Mouse (Mus musculus) embryonic facial prominence, embryonic 14.5 days (tissue): ENCODE results near the gene Mettl2. TPM values are rescaled to one million over a fixed set of nuclear protein-coding genes. Genes with fewer than 3 reads are reported as not detected.

Experiments used
- ATAC-seq: fragments of 200-750 bp; cut with Nextera tagmentation; 2 replicates; pipeline ENCODE4 v1.8.0; 2017; ENCODE audit warnings: low read depth, moderate number of reproducible peaks, moderate TSS enrichment
- DNase-seq: peaks from one replicate; pipeline ENCODE4 v3.0.0-alpha.2; 2015; ENCODE audit warnings: low spot score
- H3K27ac ChIP-seq: fragments of 300-500 bp; sonication (generic); replicated peaks from 2 replicates; pipeline ENCODE4 v1.5.1; 2014; ENCODE audit warnings: low read depth, mild to moderate bottlenecking, low read length, moderate library complexity
- H3K27me3 ChIP-seq: fragments of 300-500 bp; sonication (generic); replicated peaks from 2 replicates; pipeline ENCODE4 v1.6.1; 2014; ENCODE audit warnings: low read length; ENCODE audit not compliant: control insufficient read depth, insufficient read depth
- H3K36me3 ChIP-seq: fragments of 300-500 bp; sonication (generic); 2 replicates; pipeline ENCODE4 v1.6.1; 2014; ENCODE audit warnings: low read length, mixed read lengths; ENCODE audit not compliant: control insufficient read depth, insufficient read depth
- H3K4me1 ChIP-seq: fragments of 300-500 bp; sonication (generic); 2 replicates; pipeline ENCODE4 v1.6.1; 2014; ENCODE audit warnings: antibody characterized with exemption, low read length; ENCODE audit not compliant: control insufficient read depth, insufficient read depth
- H3K4me2 ChIP-seq: fragments of 300-500 bp; sonication (generic); 2 replicates; pipeline ENCODE4 v1.6.1; 2014; ENCODE audit warnings: low read depth, mild to moderate bottlenecking, low read length, moderate library complexity, mixed read lengths
- H3K4me3 ChIP-seq: fragments of 300-500 bp; sonication (generic); 2 replicates; pipeline ENCODE4 v1.5.1; 2014; ENCODE audit warnings: low read depth, mild to moderate bottlenecking, low read length
- H3K9ac ChIP-seq: fragments of 300-500 bp; sonication (generic); 2 replicates; pipeline ENCODE4 v1.6.1; 2014; ENCODE audit warnings: low read depth, mild to moderate bottlenecking, low read length, moderate library complexity, mixed read lengths
- H3K9me3 ChIP-seq: fragments of 300-500 bp; sonication (generic); 2 replicates; pipeline ENCODE4 v1.6.1; 2016; ENCODE audit warnings: low read length; ENCODE audit not compliant: control insufficient read depth
- WGBS: fragments of 180-500 bp; shearing (Covaris S2); extraction: QIAGEN DNeasy Blood & Tissue Kit; methylation state at CpG from one replicate; pipeline ENCODE4 v1.1.7; 2014; 5-methylcytosine and 5-hydroxymethylcytosine counted together
- polyA plus RNA-seq: library from polyadenylated mRNA; unstranded; fragments of >200 nt; fragmentation: Nextera tagmentation; extraction: Ambion mirVana; gene quantifications from 2 replicates; pipeline ENCODE4 v1.2.1, GENCODE M21; 2014

Mettl2 gene
- polyA plus RNA-seq, 1 experiment from 2014 or later, result 25.5 TPM

DNA sequence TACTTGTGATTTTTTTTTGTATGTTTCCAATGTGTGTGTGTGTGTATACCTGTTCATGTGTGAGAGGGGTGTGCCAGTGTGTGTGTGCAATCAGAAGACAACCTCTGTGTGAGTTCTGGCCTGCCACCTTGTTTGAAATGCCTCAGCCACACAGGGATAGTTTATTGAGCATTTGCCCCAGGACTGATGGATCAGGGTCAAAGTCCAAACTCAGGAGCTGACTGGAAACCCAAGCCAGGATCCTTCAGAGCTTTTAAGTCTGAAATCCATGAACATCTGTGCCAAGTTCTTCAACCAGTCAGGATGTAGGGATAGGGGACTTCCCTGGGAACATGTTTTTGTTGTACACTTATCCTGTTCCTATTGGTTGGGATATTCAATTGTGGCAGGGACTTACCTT is 31.8 kb downstream of the Mettl2 start:
- no peaks in the 10 kb centered on the region for H3K36me3 ChIP-seq
- DNase-seq, result no peak

DNA sequence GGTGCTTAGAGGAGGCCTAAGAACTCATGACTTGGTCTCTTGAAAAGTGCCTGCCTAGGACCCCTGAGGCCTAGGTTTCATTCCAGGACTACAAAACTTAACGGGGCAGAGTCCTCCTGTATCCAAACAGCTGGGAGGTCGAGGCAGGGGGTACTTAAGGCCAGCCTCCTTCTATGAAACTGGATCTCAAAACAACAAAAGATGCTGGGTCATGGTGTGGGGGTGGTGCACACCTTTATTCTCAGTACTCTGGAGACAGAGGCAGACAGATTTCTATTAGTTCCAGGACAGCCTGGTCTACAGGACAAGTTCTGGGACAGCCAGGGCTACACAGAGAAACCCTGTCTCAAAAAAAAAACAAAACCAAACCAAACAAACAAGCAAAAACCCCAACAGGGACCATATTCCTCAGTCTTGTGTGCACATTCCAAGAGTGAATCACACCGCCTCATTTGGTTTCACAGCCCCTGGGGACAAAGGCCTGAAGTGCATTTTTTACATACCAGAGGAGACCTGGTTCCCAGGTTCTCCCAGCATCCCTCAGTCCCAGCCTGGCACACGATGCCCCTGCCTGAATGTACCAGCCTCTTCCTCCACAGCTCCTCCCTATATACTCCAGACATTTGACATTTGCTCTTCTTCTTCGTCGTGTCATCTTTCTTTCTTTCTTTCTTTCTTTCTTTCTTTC is 33.6 kb downstream of the Mettl2 start:
- Histone ChIP-seq H3K4me3 (no peak overlapping the region), H3K36me3 (no peaks in the 10 kb centered on the region), H3K9me3 (peaks cover 16% of the 10 kb centered on the region), H3K27me3 (no peaks in the 10 kb centered on the region), H3K27ac (no peak overlapping the region), H3K4me1 (no peaks in the 10 kb centered on the region), H3K9ac (no peak overlapping the region), H3K4me2 (no peak overlapping the region)
- WGBS, result 51% methylated on average over 6 of the region's 6 CpGs
- ATAC-seq, result no peak
- peak; percentile 19 for DNase-seq

More for the DNA sequence above, 31.8 kb downstream of the Mettl2 start:
- no peak for ATAC-seq
- H3K9ac ChIP-seq, result no peak overlapping the region
- peaks cover 6% of the 10 kb centered on the region for H3K4me1 ChIP-seq
- H3K4me2 ChIP-seq, result no peak overlapping the region
- no peaks in the 10 kb centered on the region for H3K27me3 ChIP-seq
- H3K27ac ChIP-seq, result no peak overlapping the region
- H3K9me3 ChIP-seq, result peaks cover 9% of the 10 kb centered on the region; the same call in 1 of the 2 replicates
- H3K4me3 ChIP-seq, result no peak overlapping the region

DNA sequence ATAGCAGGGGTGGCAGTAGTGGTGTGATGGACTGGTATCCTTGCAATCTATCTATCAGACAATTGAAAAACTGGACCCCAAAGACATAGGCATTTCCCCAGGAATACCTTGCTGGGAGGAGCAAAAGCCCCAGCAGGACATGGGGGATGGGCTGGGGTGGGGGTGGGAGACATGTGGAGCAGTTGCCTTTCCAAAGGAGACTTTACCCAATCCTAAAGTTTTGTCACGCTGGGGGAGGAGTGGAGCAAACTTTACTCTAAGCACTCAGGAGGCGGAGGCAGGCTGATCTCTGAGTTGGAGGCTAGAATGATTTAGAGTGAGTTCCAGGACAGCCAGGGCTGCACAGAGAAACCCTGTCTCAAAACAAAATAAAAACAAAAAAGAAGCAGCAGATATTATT is 35.2 kb downstream of the Mettl2 start:
- Histone ChIP-seq H3K27me3 (no peaks in the 10 kb centered on the region), H3K9me3 (peaks cover 25% of the 10 kb centered on the region), H3K4me3 (no peak overlapping the region), H3K36me3 (no peaks in the 10 kb centered on the region), H3K4me2 (no peak overlapping the region), H3K9ac (no peak overlapping the region), H3K4me1 (no peaks in the 10 kb centered on the region), H3K27ac (no peak overlapping the region)
- WGBS, result 77% methylated on average over 2 of the region's 2 CpGs
- no peak for DNase-seq
- ATAC-seq, result no peak

DNA sequence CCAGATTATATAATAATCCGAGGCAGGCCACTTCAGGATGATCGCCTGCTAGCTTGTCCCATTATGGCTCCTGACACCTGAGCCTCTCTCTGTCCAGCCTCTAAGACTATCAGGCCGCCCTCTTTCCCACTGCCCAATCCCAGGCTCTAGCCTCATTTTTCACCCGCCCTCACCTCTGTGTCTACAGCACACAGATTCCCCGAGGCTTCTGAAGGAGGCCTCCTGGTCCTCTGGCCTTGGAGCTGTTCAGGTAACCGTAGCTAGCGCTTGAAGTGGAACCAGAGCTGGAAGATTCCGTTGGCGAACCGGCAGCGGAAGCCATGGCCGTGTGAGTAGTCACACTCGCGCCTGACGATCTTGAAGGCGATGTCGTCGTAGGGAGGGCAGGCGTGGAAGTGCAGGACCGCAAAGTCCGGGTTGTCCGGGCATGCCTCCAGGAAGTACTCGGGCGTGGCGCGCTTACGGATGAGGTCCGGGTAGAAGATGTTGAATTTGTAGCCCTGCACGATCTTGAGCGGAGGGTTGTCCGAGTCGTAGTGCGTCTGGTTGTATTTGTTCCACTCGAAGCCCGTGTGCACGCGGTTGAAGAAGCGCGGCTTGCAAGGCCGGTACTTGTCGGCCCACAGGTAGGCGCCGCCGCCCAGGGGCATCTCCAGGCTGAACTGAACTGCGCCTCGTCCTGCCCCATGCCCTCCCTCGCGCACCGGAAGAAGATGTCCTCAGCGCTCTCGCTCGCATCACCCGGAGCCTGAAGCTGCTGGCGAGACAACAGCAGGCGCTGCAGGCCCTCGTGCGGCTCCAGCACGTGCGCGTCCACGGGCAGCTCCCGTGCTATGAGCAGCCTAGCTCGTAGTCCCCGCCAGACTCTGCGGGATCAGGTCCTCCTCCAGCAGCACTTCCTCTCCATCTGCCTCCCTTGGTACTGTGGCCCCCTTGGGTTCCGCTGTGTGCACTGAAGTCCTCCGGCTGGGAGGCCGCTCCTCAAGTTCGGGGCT is 38.6 kb downstream of the Mettl2 start:
- WGBS, result 85% methylated on average over 54 of the region's 69 CpGs
- Histone ChIP-seq H3K4me3 (no peak overlapping the region), H3K36me3 (no peaks in the 10 kb centered on the region), H3K27me3 (no peaks in the 10 kb centered on the region), H3K9me3 (peaks cover 25% of the 10 kb centered on the region), H3K4me2 (no peak overlapping the region), H3K4me1 (no peaks in the 10 kb centered on the region), H3K27ac (no peak overlapping the region), H3K9ac (no peak overlapping the region)
- DNase-seq, result no peak
- ATAC-seq, result no peak

DNA sequence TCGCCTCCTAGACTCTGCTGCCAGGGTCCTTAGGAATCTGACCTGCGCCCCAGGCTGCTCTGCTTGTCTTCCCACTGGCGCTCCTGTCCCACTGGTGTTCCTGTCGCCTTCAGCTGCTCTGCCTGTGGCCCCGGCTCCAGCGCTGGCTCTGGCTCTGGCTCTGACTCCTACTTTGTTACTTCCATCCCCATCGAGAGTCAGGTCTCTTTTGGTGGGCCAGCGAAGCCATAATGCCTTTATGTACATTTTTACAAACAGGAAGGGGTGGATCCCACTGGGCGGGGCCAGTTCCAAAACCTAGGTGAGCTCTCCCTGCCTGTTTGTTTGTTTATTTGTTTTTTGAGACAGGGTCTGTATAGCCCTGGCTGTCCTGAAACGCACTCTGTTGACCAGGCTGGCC is 40.6 kb downstream of the Mettl2 start:
- WGBS, result 97% methylated on average over 9 of the region's 10 CpGs
- no peak for DNase-seq
- H3K4me3 ChIP-seq, result no peak overlapping the region
- H3K27ac ChIP-seq, result no peak overlapping the region
- no peak overlapping the region for H3K9ac ChIP-seq
- peaks cover 25% of the 10 kb centered on the region for H3K9me3 ChIP-seq
- no peaks in the 10 kb centered on the region for H3K36me3 ChIP-seq
- no peak overlapping the region for H3K4me2 ChIP-seq
- no peaks in the 10 kb centered on the region for H3K27me3 ChIP-seq
- H3K4me1 ChIP-seq, result no peaks in the 10 kb centered on the region
- no peak for ATAC-seq

- Histone ChIP-seq H3K4me1 (peaks cover 12% of the 10 kb centered on the region; the same call in 1 of the 2 replicates), H3K4me3 (peak within 1 kb of the TSS; percentile 94; the same call in 1 of the 2 replicates), H3K9me3 (no peaks in the 10 kb centered on the region), H3K4me2 (peak within 1 kb of the TSS; percentile 90; the same call in 1 of the 2 replicates), H3K27ac (no peak within 1 kb of the TSS), H3K27me3 (no peaks in the 10 kb centered on the region), H3K36me3 (peaks cover 7% of the 10 kb centered on the region; the same call in 1 of the 2 replicates), H3K9ac (no peak within 1 kb of the TSS)
- ATAC-seq (no peak), DNase-seq (no peak)
- WGBS, result 34% methylated on average over 2 of the region's 2 CpGs
These were observed 52.3 kb downstream of the Mettl2 start, which contains the start of gene Tlk2 for GRCm38 (mm10) chr11:105178516-105178915. TSS of gene Tlk2 (plus strand) at chr11:105178807.

- DNase-seq, result no peak
- H3K27ac ChIP-seq, result no peak overlapping the region
These were observed 53.3 kb downstream of the Mettl2 start for GRCm38 (mm10) chr11:105179523-105179922.

GRCm38 (mm10) chr11:105180471-105181091 is 54.4 kb downstream of the Mettl2 start:
- peak overlapping the region; percentile 99 for H3K9ac ChIP-seq
- peak overlapping the region; percentile 94 for H3K27ac ChIP-seq
- no peaks in the 10 kb centered on the region for H3K9me3 ChIP-seq
- peaks cover 12% of the 10 kb centered on the region; the same call in 1 of the 2 replicates for H3K4me1 ChIP-seq
- H3K27me3 ChIP-seq, result no peaks in the 10 kb centered on the region
- ATAC-seq (peak; percentile 5; the same call in 1 of the 2 replicates), DNase-seq (peak; percentile 31)
- peak overlapping the region; percentile 90 for H3K4me2 ChIP-seq
- 2% methylated on average over 14 of the region's 35 CpGs for WGBS
- peak overlapping the region; percentile 94 for H3K4me3 ChIP-seq
- H3K36me3 ChIP-seq, result peaks cover 21% of the 10 kb centered on the region

More at GRCm38 (mm10) chr11:105179523-105179922, 53.3 kb downstream of the Mettl2 start:
- Histone ChIP-seq H3K4me2 (peak overlapping the region; percentile 90; the same call in 1 of the 2 replicates), H3K9ac (no peak overlapping the region), H3K9me3 (no peaks in the 10 kb centered on the region), H3K36me3 (peaks cover 12% of the 10 kb centered on the region), H3K4me1 (peaks cover 12% of the 10 kb centered on the region; the same call in 1 of the 2 replicates), H3K27me3 (no peaks in the 10 kb centered on the region), H3K4me3 (peak overlapping the region; percentile 94; the same call in 1 of the 2 replicates)
- WGBS, result 85% methylated on average over 4 of the region's 4 CpGs
- ATAC-seq, result no peak
